Mouse (Mus musculus): ENCODE results near the gene Casq2. TPM values are rescaled to one million over a fixed set of nuclear protein-coding genes. Genes with fewer than 3 reads are reported as not detected.
"Not testable (repeated sequence)": the region's sequence is repeated elsewhere in the genome, so short reads cannot be mapped to it uniquely, and the experiment has no call there.

Casq2 gene
- polyA plus RNA-seq, 1 experiment from 2014 or later: 2.0 TPM

GRCm38 (mm10) chr3:102147189-102147588, 61.0 kb downstream of the Casq2 start:
- H3K27ac ChIP-seq: no peak overlapping the region
- no peak for DNase-seq
- no peak for ATAC-seq (ENCODE audit: low read depth)
- no peak overlapping the region for H3K4me3 ChIP-seq (replicated peaks)
- 77% methylated on average over 4 of the region's 4 CpGs for WGBS (ENCODE audit: insufficient replicate concordance)
- H3K4me1 ChIP-seq (replicated peaks): peaks cover 70% of the 10 kb centered on the region
- H3K27me3 ChIP-seq: no peaks in the 10 kb centered on the region
- H3K4me2 ChIP-seq: no peak overlapping the region
- H3K36me3 ChIP-seq: no peaks in the 10 kb centered on the region
- H3K9ac ChIP-seq: no peak overlapping the region
- no peaks in the 10 kb centered on the region for H3K9me3 ChIP-seq (replicated peaks)

GRCm38 (mm10) chr3:102149941-102150340, 63.7 kb downstream of the Casq2 start:
- Histone ChIP-seq H3K27me3 (no peaks in the 10 kb centered on the region), H3K4me1 (replicated peaks) (peaks cover 48% of the 10 kb centered on the region), H3K27ac (no peak overlapping the region), H3K9ac (no peak overlapping the region), H3K36me3 (0 out of 2 replicates have a peak, but pooled peaks cover 5% of the 10 kb centered on the region), H3K9me3 (replicated peaks) (no peaks in the 10 kb centered on the region), H3K4me3 (replicated peaks) (no peak overlapping the region), H3K4me2 (no peak overlapping the region)
- ATAC-seq (ENCODE audit: low read depth) (no peak), DNase-seq (no peak)
- 65% methylated on average over 7 of the region's 7 CpGs for WGBS (ENCODE audit: insufficient replicate concordance)

GRCm38 (mm10) chr3:102151850-102152249, 65.6 kb downstream of the Casq2 start:
- Histone ChIP-seq H3K27me3 (no peaks in the 10 kb centered on the region), H3K36me3 (peaks cover 18% of the 10 kb centered on the region), H3K4me2 (no peak overlapping the region), H3K9ac (no peak overlapping the region), H3K27ac (no peak overlapping the region), H3K4me3 (replicated peaks) (no peak overlapping the region), H3K4me1 (replicated peaks) (peaks cover 29% of the 10 kb centered on the region), H3K9me3 (replicated peaks) (no peaks in the 10 kb centered on the region)
- no peak for DNase-seq
- ATAC-seq (ENCODE audit: low read depth): no peak
- 74% methylated on average over 4 of the region's 4 CpGs for WGBS (ENCODE audit: insufficient replicate concordance)

- 66% methylated on average over 4 of the region's 4 CpGs for WGBS (ENCODE audit: insufficient replicate concordance)
- H3K27ac ChIP-seq: no peak overlapping the region
Measured at GRCm38 (mm10) chr3:102152471-102152870, 66.3 kb downstream of the Casq2 start.

DNA sequence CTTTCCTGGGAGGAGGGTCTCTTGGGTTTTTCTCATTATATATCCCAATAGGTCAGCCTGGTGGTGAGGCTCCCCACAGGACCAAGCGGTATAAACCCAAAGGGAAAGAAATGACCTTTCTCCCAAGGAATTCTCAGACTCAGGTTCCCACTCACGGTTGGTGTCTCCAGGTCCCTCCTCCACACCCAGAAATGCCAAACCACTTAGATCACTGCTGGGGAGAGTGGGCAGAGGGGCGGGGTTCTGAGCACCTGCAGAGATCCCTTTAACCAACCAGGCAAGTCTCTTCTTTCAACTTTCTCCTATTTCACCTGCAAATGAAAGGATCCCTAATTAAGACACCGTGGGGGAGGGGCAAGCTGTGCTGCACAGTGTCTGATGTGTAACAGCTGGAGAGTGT, 66.7 kb downstream of the Casq2 start:
- no peak for ATAC-seq (ENCODE audit: low read depth)

More at GRCm38 (mm10) chr3:102152471-102152870, 66.3 kb downstream of the Casq2 start:
- Histone ChIP-seq H3K9me3 (replicated peaks) (no peaks in the 10 kb centered on the region), H3K36me3 (peaks cover 24% of the 10 kb centered on the region), H3K4me2 (no peak overlapping the region), H3K4me1 (replicated peaks) (peaks cover 27% of the 10 kb centered on the region), H3K4me3 (replicated peaks) (no peak overlapping the region), H3K9ac (no peak overlapping the region), H3K27me3 (no peaks in the 10 kb centered on the region)
- ATAC-seq (ENCODE audit: low read depth) (no peak), DNase-seq (no peak)

DNA sequence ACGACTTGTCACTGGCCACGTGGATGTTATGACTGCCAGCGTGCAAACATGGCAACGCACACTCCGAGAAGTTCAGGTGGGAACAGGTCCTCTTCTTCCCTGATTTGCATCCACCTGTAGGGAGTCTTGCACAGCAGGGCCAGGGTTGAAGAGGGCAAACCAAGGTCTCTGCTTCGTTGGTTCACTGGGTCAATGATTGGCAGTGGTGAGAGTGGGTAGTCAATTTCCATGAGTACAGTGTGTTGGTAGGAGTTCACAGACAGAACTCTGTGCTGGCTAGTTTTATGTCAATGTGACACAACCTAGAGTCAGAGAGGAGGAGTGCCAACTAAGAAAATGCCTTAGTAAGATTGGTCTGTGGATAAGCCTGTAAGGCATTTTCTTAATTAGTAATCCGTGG, 67.9 kb downstream of the Casq2 start:
- no peak overlapping the region for H3K4me3 ChIP-seq (replicated peaks)
- no peaks in the 10 kb centered on the region for H3K27me3 ChIP-seq
- peaks cover 40% of the 10 kb centered on the region for H3K36me3 ChIP-seq
- H3K4me2 ChIP-seq: no peak overlapping the region
- WGBS (ENCODE audit: insufficient replicate concordance): 83% methylated on average over 7 of the region's 7 CpGs
- H3K4me1 ChIP-seq (replicated peaks): peaks cover 27% of the 10 kb centered on the region
- peak overlapping the region; percentile 31; the same call in 1 of the 2 replicates for H3K27ac ChIP-seq
- H3K9ac ChIP-seq: no peak overlapping the region
- DNase-seq (no peak), ATAC-seq (ENCODE audit: low read depth) (no peak)
- no peaks in the 10 kb centered on the region for H3K9me3 ChIP-seq (replicated peaks)

More for the DNA sequence above, 66.7 kb downstream of the Casq2 start:
- Histone ChIP-seq H3K9ac (no peak overlapping the region), H3K27ac (no peak overlapping the region), H3K4me1 (replicated peaks) (peaks cover 28% of the 10 kb centered on the region), H3K27me3 (no peaks in the 10 kb centered on the region), H3K9me3 (replicated peaks) (no peaks in the 10 kb centered on the region), H3K4me2 (no peak overlapping the region), H3K4me3 (replicated peaks) (no peak overlapping the region), H3K36me3 (peaks cover 28% of the 10 kb centered on the region)
- DNase-seq: no peak
- WGBS (ENCODE audit: insufficient replicate concordance): 54% methylated on average over 4 of the region's 4 CpGs

GRCm38 (mm10) chr3:102156737-102157136, 70.5 kb downstream of the Casq2 start:
- H3K4me1 ChIP-seq (replicated peaks): peaks cover 50% of the 10 kb centered on the region
- peak overlapping the region; percentile 12; the same call in 1 of the 2 replicates for H3K27ac ChIP-seq
- H3K9ac ChIP-seq: no peak overlapping the region
- H3K4me3 ChIP-seq (replicated peaks): no peak overlapping the region
- whole genome bisulfite sequencing (ENCODE audit: insufficient replicate concordance): 76% methylated on average over 7 of the region's 7 CpGs
- no peak overlapping the region for H3K4me2 ChIP-seq
- H3K27me3 ChIP-seq: no peaks in the 10 kb centered on the region
- no peak for DNase-seq
- no peak for ATAC-seq (ENCODE audit: low read depth)
- peaks cover 67% of the 10 kb centered on the region for H3K36me3 ChIP-seq
- H3K9me3 ChIP-seq (replicated peaks): no peaks in the 10 kb centered on the region

DNA sequence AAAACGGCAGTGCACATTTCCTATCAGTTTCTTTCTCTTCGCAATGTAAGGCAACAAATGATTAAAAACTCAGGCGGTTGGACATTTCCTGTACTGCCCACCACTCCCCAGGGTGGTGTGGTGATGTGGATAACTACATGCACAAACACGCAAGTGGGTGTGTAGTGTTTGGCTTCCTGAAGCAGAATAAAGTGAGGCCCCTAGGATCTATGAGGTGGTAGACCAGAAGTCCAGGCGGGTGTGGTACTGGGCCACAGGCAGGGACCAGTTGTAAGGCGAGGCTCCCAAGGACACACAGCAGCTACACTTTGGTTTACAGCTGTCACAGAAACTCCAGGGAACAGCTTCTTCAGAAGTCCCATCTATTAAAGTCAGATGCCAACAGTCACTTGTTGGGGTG, 71.4 kb downstream of the Casq2 start:
- ATAC-seq (ENCODE audit: low read depth): peak; percentile 27; the same call in 1 of the 2 replicates

GRCm38 (mm10) chr3:102158759-102159422, 72.7 kb downstream of the Casq2 start:
- Histone ChIP-seq H3K4me1 (replicated peaks) (peaks cover 63% of the 10 kb centered on the region), H3K9ac (0 out of 2 replicates have a peak overlapping the region, but pooled peaks have one; percentile 0), H3K27me3 (no peaks in the 10 kb centered on the region), H3K27ac (peak overlapping the region; percentile 50), H3K4me2 (no peak overlapping the region), H3K36me3 (peaks cover 88% of the 10 kb centered on the region), H3K4me3 (replicated peaks) (no peak overlapping the region), H3K9me3 (replicated peaks) (no peaks in the 10 kb centered on the region)
- no peak for DNase-seq
- 70% methylated on average over 14 of the region's 14 CpGs for WGBS (ENCODE audit: insufficient replicate concordance)
- no peak; the same call in 1 of the 2 replicates for ATAC-seq (ENCODE audit: low read depth)

More for the DNA sequence above, 71.4 kb downstream of the Casq2 start:
- H3K27me3 ChIP-seq: no peaks in the 10 kb centered on the region
- 36% methylated on average over 6 of the region's 6 CpGs for WGBS (ENCODE audit: insufficient replicate concordance)
- no peak for DNase-seq
- no peak overlapping the region for H3K4me2 ChIP-seq
- no peaks in the 10 kb centered on the region for H3K9me3 ChIP-seq (replicated peaks)
- H3K27ac ChIP-seq: peak overlapping the region; percentile 25; the same call in 1 of the 2 replicates
- H3K36me3 ChIP-seq: peaks cover 76% of the 10 kb centered on the region
- H3K9ac ChIP-seq: no peak overlapping the region
- peaks cover 54% of the 10 kb centered on the region for H3K4me1 ChIP-seq (replicated peaks)
- no peak overlapping the region for H3K4me3 ChIP-seq (replicated peaks)

DNA sequence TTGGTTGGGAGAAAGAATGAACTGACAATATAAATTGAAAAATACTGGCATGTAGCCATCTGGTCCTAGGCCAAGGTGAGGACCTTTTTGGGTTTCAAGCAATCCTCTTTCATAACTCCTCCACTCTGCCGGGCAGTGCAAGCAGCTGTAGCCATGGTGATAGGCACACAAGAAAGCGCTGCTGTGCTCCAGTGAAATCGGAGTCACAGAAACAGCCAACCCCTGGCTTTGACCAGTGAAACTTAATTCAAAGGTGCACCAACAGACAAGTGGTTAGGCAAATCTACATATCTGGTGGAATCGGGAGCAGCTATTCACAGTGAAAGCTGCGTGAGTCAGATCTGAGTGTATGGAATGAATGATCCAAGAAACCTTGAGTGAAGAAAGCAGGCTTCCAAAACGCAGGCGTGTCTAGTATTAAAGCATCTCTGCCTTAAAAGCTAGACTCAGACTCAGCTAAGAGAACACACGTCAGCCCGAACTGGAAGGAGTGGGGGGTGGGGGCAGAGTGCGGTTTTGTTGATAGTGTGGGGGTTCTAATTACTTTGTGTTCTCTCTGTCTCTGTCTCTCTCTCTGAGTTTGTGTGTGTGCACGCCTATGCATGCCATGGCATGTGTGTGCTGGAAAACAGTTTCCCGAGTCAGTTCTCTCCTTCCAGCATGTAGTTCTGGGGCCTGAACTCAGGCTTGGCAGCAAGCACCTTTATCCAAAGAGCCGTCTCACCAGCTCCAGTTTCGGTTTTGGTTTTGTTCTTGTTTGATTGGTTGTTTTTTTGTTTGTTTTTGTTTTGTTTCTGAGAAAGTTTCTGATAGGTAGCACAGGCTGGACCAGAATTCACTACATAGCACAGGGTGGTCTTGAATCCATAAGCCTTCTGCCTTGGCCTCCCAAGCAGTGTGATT, 73.5 kb downstream of the Casq2 start:
- ATAC-seq (ENCODE audit: low read depth) (peak; percentile 40; the same call in 1 of the 2 replicates), DNase-seq (no peak)

GRCm38 (mm10) chr3:102163861-102164260, 77.6 kb downstream of the Casq2 start:
- H3K4me1 ChIP-seq (replicated peaks): peaks cover 93% of the 10 kb centered on the region
- peak overlapping the region; percentile 94 for H3K9ac ChIP-seq
- H3K27me3 ChIP-seq; DNase-seq; ATAC-seq (ENCODE audit: low read depth); H3K9me3 ChIP-seq (replicated peaks): not testable (repeated sequence)
- peaks cover 55% of the 10 kb centered on the region for H3K36me3 ChIP-seq
- peak overlapping the region; percentile 78 for H3K4me3 ChIP-seq (replicated peaks)
- peak overlapping the region; percentile 100 for H3K27ac ChIP-seq
- peak overlapping the region; percentile 79 for H3K4me2 ChIP-seq
- WGBS (ENCODE audit: insufficient replicate concordance): 79% methylated on average over 1 of the region's 1 CpGs

More for the DNA sequence above, 73.5 kb downstream of the Casq2 start:
- H3K4me1 ChIP-seq (replicated peaks): peaks cover 71% of the 10 kb centered on the region
- H3K27ac ChIP-seq: peak overlapping the region; percentile 50
- H3K9me3 ChIP-seq (replicated peaks): no peaks in the 10 kb centered on the region
- no peak overlapping the region; the same call in 1 of the 2 replicates for H3K4me3 ChIP-seq (replicated peaks)
- H3K4me2 ChIP-seq: peak overlapping the region; percentile 29
- H3K36me3 ChIP-seq: peaks cover 89% of the 10 kb centered on the region
- no peaks in the 10 kb centered on the region for H3K27me3 ChIP-seq
- WGBS (ENCODE audit: insufficient replicate concordance): 72% methylated on average over 14 of the region's 14 CpGs
- peak overlapping the region; percentile 0; the same call in 1 of the 2 replicates for H3K9ac ChIP-seq

Data from liver, embryonic 13.5 days (tissue).